Mouse (Mus musculus) 3134 (cell line): ENCODE data around the gene Rsbn1l.
"Not testable (repeated sequence)": the region's sequence is repeated elsewhere in the genome, so short reads cannot be mapped to it uniquely, and the experiment has no call there.

ENCODE experiments used
- DNase-seq: peaks from one replicate; pipeline ENCODE4 v3.0.0-alpha.2; 2011; ENCODE audit warnings: low spot score; ENCODE audit not compliant: insufficient read length; ENCODE audit errors: extremely low read depth

Rsbn1l gene

GRCm38 (mm10) chr5:20950855-20951650, 5.1 kb downstream of the Rsbn1l start:
- DNase-seq, result peak; percentile 73

GRCm38 (mm10) chr5:20950516-20950854, 5.7 kb downstream of the Rsbn1l start:
- DNase-seq, result no peak

- no peak for DNase-seq
These were observed 6.1 kb downstream of the Rsbn1l start for GRCm38 (mm10) chr5:20950093-20950492.

- DNase-seq, result no peak
These were observed 9.3 kb downstream of the Rsbn1l start for GRCm38 (mm10) chr5:20946906-20947305.

GRCm38 (mm10) chr5:20944961-20945748, 11.0 kb downstream of the Rsbn1l start:
- DNase-seq, result no peak

GRCm38 (mm10) chr5:20943791-20944190, 12.4 kb downstream of the Rsbn1l start:
- not testable (repeated sequence) for DNase-seq

GRCm38 (mm10) chr5:20942523-20942922, 13.7 kb downstream of the Rsbn1l start:
- no peak for DNase-seq

- DNase-seq, result no peak
These were observed 15.0 kb downstream of the Rsbn1l start for GRCm38 (mm10) chr5:20941205-20941604.

GRCm38 (mm10) chr5:20940696-20941095, 15.5 kb downstream of the Rsbn1l start:
- no peak for DNase-seq

- DNase-seq, result no peak
These were observed 16.1 kb downstream of the Rsbn1l start for GRCm38 (mm10) chr5:20940040-20940571.

GRCm38 (mm10) chr5:20938523-20938922, 17.7 kb downstream of the Rsbn1l start:
- DNase-seq, result no peak

- no peak for DNase-seq
These were observed 20.3 kb downstream of the Rsbn1l start for GRCm38 (mm10) chr5:20935934-20936333.

- no peak for DNase-seq
These were observed 23.6 kb downstream of the Rsbn1l start for GRCm38 (mm10) chr5:20932585-20932984.

- no peak for DNase-seq
These were observed 24.9 kb downstream of the Rsbn1l start for GRCm38 (mm10) chr5:20931300-20931699.

- no peak for DNase-seq
These were observed 25.8 kb downstream of the Rsbn1l start for GRCm38 (mm10) chr5:20930430-20930829.

GRCm38 (mm10) chr5:20929669-20930151, 26.5 kb downstream of the Rsbn1l start:
- peak; percentile 48 for DNase-seq

GRCm38 (mm10) chr5:20925451-20925850, 30.7 kb downstream of the Rsbn1l start:
- DNase-seq, result peak; percentile 33

GRCm38 (mm10) chr5:20924608-20925007, 31.6 kb downstream of the Rsbn1l start:
- no peak for DNase-seq

- no peak for DNase-seq
These were observed 36.6 kb downstream of the Rsbn1l start for GRCm38 (mm10) chr5:20919566-20919965.

GRCm38 (mm10) chr5:20918967-20919366, 37.2 kb downstream of the Rsbn1l start:
- no peak for DNase-seq
